Mouse (Mus musculus): ENCODE measurements around the gene Hand1. TPM values are rescaled to one million over a fixed set of nuclear protein-coding genes. Genes with fewer than 3 reads are reported as not detected.

The Hand1 gene
- polyA plus RNA-seq, 1 experiment from 2014 or later: not detected

DNA sequence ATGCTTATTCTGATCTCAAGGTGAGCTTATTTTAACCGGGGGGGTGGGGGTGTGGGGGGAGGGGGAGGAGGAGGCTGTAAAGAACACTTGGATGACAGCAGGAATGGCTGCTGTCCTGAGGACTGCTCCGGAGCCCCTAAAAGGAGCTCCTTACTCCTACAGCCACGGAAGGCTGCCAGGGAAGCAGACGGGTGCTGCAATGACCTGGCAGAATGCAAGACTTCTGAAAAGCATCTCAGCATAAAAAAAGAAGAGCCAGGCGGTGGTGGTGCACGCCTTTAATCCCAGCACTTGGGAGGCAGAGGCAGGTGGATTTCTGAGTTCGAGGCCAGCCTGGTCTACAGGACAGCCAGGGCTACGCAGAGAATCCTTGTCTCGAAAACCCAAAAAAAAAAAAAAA lies 34.8 kb downstream of the Hand1 start:
- Histone ChIP-seq H3K27ac (no peak overlapping the region), H3K4me1 (replicated peaks) (peaks cover 18% of the 10 kb centered on the region)
- ATAC-seq: no peak

DNA sequence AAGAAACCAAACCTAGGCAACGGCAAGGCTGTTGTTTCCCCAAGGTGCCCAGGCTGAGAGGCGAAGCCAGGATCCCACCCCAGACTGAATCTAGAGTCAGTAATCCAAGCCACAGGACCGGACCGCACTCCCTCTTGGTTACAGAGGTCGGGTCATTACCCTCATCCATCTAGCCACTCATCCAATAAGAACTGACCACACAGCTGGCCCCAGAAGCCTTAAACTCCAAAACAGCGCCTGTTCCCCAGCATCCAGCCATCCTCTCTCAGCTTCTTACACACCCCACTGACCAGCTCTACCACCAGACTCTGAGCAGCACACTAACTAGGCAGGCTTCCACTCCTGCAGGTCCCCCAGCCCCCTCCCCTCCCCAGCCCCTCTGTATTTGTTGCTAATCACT lies 37.5 kb downstream of the Hand1 start:
- Histone ChIP-seq H3K9me3 (no peaks in the 10 kb centered on the region), H3K27me3 (no peaks in the 10 kb centered on the region), H3K27ac (no peak overlapping the region), H3K36me3 (no peaks in the 10 kb centered on the region), H3K4me1 (replicated peaks) (peaks cover 2% of the 10 kb centered on the region), H3K4me2 (replicated peaks) (no peak overlapping the region), H3K4me3 (replicated peaks) (no peak overlapping the region), H3K9ac (replicated peaks) (no peak overlapping the region)
- 55% methylated on average over 6 of the region's 6 CpGs for WGBS
- no peak for ATAC-seq

More for the DNA sequence above, 34.8 kb downstream of the Hand1 start:
- Histone ChIP-seq H3K4me3 (replicated peaks) (no peak overlapping the region), H3K9ac (replicated peaks) (no peak overlapping the region), H3K9me3 (no peaks in the 10 kb centered on the region), H3K4me2 (replicated peaks) (no peak overlapping the region), H3K27me3 (no peaks in the 10 kb centered on the region), H3K36me3 (no peaks in the 10 kb centered on the region)
- 80% methylated on average over 9 of the region's 9 CpGs for WGBS

DNA sequence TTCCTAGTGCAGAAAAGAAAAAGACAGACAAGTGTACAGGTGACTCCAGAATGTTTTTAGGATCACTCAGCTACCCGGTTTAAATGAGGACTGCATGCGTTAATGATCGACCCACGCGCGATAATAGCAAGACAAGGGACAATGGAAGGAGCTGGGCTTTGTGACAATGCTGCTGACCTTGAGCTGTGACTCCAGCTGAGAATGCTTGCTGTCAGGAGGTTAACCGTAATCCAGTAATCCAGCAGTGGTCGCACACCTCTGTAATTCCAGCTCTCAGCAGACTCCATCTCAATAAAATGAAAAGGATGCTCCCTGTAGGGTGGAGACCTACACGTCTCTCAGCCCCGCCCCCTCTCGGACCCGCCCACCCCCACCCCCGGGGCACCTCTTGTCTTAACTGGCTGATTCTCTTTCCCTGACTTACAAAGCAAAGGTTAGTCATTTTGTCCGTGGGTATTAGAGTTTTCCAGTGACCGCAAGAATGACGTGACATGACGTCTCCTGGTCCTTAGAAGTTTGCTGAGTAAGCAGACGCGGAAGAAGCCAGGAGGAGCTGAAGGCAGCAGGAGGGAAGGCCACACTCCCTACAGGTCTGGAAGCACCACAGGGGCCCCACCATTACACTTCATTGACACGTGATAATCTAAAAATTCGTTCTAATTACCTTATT lies 41.6 kb downstream of the Hand1 start:
- Histone ChIP-seq H3K27ac (no peak overlapping the region), H3K4me2 (replicated peaks) (no peak overlapping the region), H3K27me3 (no peaks in the 10 kb centered on the region), H3K36me3 (no peaks in the 10 kb centered on the region), H3K4me3 (replicated peaks) (no peak overlapping the region), H3K9me3 (no peaks in the 10 kb centered on the region), H3K4me1 (replicated peaks) (peaks cover 16% of the 10 kb centered on the region), H3K9ac (replicated peaks) (no peak overlapping the region)
- 25% methylated on average over 21 of the region's 21 CpGs for WGBS
- no peak for ATAC-seq

DNA sequence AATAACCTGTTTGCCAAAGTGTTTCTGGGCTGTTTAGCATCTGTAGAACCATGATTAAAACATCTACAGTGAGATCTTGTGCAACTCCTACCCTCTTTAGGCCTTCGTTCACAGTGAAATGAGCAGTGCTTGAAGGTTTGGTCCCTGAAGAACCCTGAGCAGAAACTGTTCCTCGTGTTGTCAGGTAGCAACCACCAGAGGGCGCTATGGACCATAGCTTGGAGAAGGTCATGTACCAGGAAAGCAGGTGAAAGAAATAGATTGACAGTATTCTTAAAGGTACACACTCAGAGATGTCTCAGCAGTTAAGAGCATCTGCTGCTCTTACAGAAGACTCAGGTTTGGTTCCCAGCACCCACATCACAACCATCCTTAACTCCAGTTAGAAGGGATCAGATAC lies 44.7 kb downstream of the Hand1 start:
- no peak overlapping the region for H3K27ac ChIP-seq
- H3K4me2 ChIP-seq (replicated peaks): no peak overlapping the region
- WGBS: 45% methylated on average over 3 of the region's 3 CpGs
- no peak overlapping the region for H3K9ac ChIP-seq (replicated peaks)
- H3K4me1 ChIP-seq (replicated peaks): peaks cover 18% of the 10 kb centered on the region
- ATAC-seq: no peak
- H3K27me3 ChIP-seq: no peaks in the 10 kb centered on the region; the same call in 1 of the 2 replicates
- H3K9me3 ChIP-seq: no peaks in the 10 kb centered on the region
- no peak overlapping the region for H3K4me3 ChIP-seq (replicated peaks)
- no peaks in the 10 kb centered on the region for H3K36me3 ChIP-seq

DNA sequence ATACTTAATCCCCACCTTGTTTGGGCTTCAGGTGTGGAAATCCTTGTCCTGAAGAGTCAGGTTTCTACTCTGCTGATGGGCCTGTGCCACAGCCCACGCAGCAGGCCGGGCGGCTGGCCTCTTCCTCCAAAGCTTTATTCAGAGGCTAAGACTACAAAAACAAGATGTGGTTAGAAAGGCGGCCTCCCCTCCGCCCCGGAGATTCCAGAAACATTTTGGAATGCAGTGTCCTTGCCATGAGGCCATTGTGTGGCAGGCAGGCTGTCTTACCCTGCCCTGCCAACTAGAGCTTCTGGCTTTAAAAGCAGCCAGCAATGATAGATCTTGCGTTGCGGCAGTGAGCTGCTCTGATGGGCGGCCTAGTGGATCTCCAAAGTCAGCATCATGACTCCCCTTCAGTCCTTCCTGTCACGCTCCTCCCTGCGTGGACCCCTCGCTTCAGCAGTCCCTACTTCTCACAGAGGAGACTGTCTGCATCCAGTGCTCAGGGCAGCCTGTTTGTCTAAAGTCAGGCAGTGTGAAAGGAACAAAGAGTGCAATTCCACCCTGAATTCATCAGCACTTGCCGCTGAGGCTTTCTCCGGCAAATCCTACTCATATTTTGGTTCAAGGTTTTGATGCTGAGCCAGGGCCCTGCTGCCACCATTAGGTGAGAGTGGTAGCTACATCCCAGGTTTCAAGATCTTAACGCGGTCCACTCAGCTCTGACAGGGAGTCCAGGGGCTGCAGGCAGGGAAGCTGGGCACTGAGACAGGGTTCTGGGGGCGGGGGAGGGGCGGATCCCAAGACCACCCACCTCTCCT lies 45.8 kb downstream of the Hand1 start:
- WGBS: 17% methylated on average over 18 of the region's 18 CpGs
- H3K27me3 ChIP-seq: no peaks in the 10 kb centered on the region; the same call in 1 of the 2 replicates

DNA sequence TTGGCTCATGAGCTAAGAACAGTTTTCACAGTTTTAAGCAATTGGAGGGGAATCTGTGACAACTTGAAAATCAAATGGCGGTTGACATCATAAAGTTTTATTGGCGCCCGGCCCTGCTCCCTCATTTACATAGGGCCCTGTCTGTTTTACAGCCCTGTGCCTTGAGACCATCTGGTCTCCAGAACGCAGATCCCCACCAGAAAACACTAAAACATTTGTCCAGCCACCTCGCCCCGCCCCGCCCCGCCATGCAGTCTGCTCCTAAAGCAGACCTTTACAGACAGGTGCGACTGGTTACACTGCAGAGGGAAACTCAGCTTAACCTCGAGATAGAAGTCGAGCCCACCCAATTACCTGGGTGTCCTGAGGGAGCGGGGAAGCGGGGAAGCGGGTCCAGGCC lies 52.8 kb downstream of the Hand1 start:
- ATAC-seq: no peak
- 0 out of 2 replicates have a peak, but pooled peaks cover 3% of the 10 kb centered on the region for H3K36me3 ChIP-seq
- 91% methylated on average over 14 of the region's 14 CpGs for WGBS
- H3K4me3 ChIP-seq (replicated peaks): no peak overlapping the region
- H3K4me2 ChIP-seq (replicated peaks): no peak overlapping the region
- H3K9me3 ChIP-seq: no peaks in the 10 kb centered on the region
- no peak overlapping the region for H3K27ac ChIP-seq
- peaks cover 25% of the 10 kb centered on the region for H3K4me1 ChIP-seq (replicated peaks)
- H3K27me3 ChIP-seq: peaks cover 15% of the 10 kb centered on the region
- no peak overlapping the region for H3K9ac ChIP-seq (replicated peaks)

More for the DNA sequence above, 45.8 kb downstream of the Hand1 start:
- H3K4me2 ChIP-seq (replicated peaks): peak overlapping the region; percentile 22
- H3K27ac ChIP-seq: peak overlapping the region; percentile 76
- ATAC-seq: peak; percentile 70
- 0 out of 2 replicates have a peak, but pooled peaks cover 3% of the 10 kb centered on the region for H3K36me3 ChIP-seq
- peaks cover 18% of the 10 kb centered on the region for H3K4me1 ChIP-seq (replicated peaks)
- H3K9me3 ChIP-seq: no peaks in the 10 kb centered on the region
- H3K4me3 ChIP-seq (replicated peaks): no peak overlapping the region
- H3K9ac ChIP-seq (replicated peaks): peak overlapping the region; percentile 49; the same call in 1 of the 2 replicates

Other genes with a start within 250 kb of the Hand1 start
- 13.0 and 15.6 TPM in 2 replicates for gene Galnt10, start 187.4 kb downstream of the Hand1 start, polyA plus RNA-seq (2015; fragmentation: Nextera tagmentation; extraction: Ambion mirVana)
- 8.9 and 9.8 TPM in 2 replicates for gene Sap30l, start 31.2 kb downstream of the Hand1 start, polyA plus RNA-seq (2015; fragmentation: Nextera tagmentation; extraction: Ambion mirVana)
- gene Larp1, start 176.2 kb upstream of the Hand1 start, polyA plus RNA-seq (2015; fragmentation: Nextera tagmentation; extraction: Ambion mirVana): 15.8 TPM in 2 replicates